ENCODE assay signal across 31 mouse cellular contexts in genomic region chr4:98039095-98039494, GRCm38 (mm10).
"Had no signal": no experiment of that assay in that cellular context is flagged by ENCODE, and none has a peak within 500 bp of the region (broad histone marks: within the 10 kb centered on the region; RNA-seq: fewer than 3 reads in every experiment).

No protein-coding gene starts in this region.

- H3K36me3 ChIP-seq: limb, embryonic 10.5 days; liver, embryonic 12.5 days; liver, embryonic 13.5 days; liver, embryonic 15.5 days; midbrain, embryonic 10.5 days; midbrain, embryonic 12.5 days; midbrain, embryonic 13.5 days; midbrain, embryonic 15.5 days; neural tube, embryonic 12.5 days had no signal

- DNase-seq: left cerebral cortex, postnatal 4 days; liver, embryonic 13.5 days; liver, postnatal 0 days; lung, adult 18-20 months; lung, adult 2 months; lung, embryonic 14.5 days; lung, postnatal 10 days; lung, postnatal 14 days; lung, postnatal 36 days; lung, postnatal 4 days; midbrain, embryonic 14.5 days had no signal

- H3K27me3 ChIP-seq: limb, embryonic 12.5 days; limb, embryonic 13.5 days; limb, embryonic 15.5 days; liver, embryonic 12.5 days; liver, embryonic 13.5 days; liver, embryonic 15.5 days; lung, embryonic 15.5 days; megakaryocyte, embryonic 14.5 days; midbrain, embryonic 12.5 days; midbrain, embryonic 13.5 days; midbrain, embryonic 15.5 days; neural tube, embryonic 12.5 days had no signal

- H3K4me2 ChIP-seq: limb, embryonic 12.5 days; limb, embryonic 13.5 days; limb, embryonic 15.5 days; liver, embryonic 11.5 days; liver, embryonic 12.5 days; liver, embryonic 13.5 days; liver, embryonic 15.5 days; lung, embryonic 14.5 days; lung, embryonic 15.5 days; midbrain, embryonic 11.5 days; midbrain, embryonic 12.5 days; midbrain, embryonic 13.5 days; midbrain, embryonic 15.5 days; neural tube, embryonic 12.5 days had no signal

- ATAC-seq: liver, embryonic 12.5 days; liver, postnatal 0 days; lung, postnatal 0 days; midbrain, embryonic 13.5 days; midbrain, embryonic 15.5 days; midbrain, embryonic 16.5 days had no signal

- H3K9me3 ChIP-seq: limb, embryonic 10.5 days; limb, embryonic 12.5 days; limb, embryonic 13.5 days; limb, embryonic 15.5 days; liver, embryonic 12.5 days; liver, embryonic 13.5 days; liver, embryonic 15.5 days; lung, embryonic 15.5 days; megakaryocyte, embryonic 14.5 days; midbrain, embryonic 10.5 days; midbrain, embryonic 12.5 days; midbrain, embryonic 13.5 days; midbrain, embryonic 15.5 days; neural tube, embryonic 12.5 days had no signal

- H3K27ac ChIP-seq: limb, embryonic 10.5 days; limb, embryonic 12.5 days; limb, embryonic 13.5 days; limb, embryonic 15.5 days; liver, embryonic 12.5 days; liver, embryonic 13.5 days; liver, embryonic 14.5 days; liver, embryonic 15.5 days; lung, embryonic 15.5 days; macrophage; midbrain, embryonic 10.5 days; midbrain, embryonic 12.5 days; midbrain, embryonic 13.5 days; midbrain, embryonic 15.5 days; neural tube, embryonic 12.5 days had no signal

- H3K4me3 ChIP-seq: limb, embryonic 10.5 days; limb, embryonic 12.5 days; limb, embryonic 13.5 days; limb, embryonic 15.5 days; liver, embryonic 12.5 days; liver, embryonic 13.5 days; liver, embryonic 15.5 days; lung, embryonic 15.5 days; megakaryocyte, embryonic 14.5 days; midbrain, embryonic 10.5 days; midbrain, embryonic 12.5 days; midbrain, embryonic 13.5 days; midbrain, embryonic 15.5 days; myocyte; neural tube, embryonic 12.5 days had no signal

- H3K9ac ChIP-seq: limb, embryonic 12.5 days; limb, embryonic 13.5 days; limb, embryonic 15.5 days; liver, embryonic 12.5 days; liver, embryonic 13.5 days; liver, embryonic 14.5 days; liver, embryonic 15.5 days; liver, postnatal 0 days; lung, embryonic 14.5 days; lung, embryonic 15.5 days; midbrain, embryonic 12.5 days; midbrain, embryonic 13.5 days; midbrain, embryonic 15.5 days; neural tube, embryonic 12.5 days had no signal

- H3K4me1 ChIP-seq: limb, embryonic 12.5 days; limb, embryonic 13.5 days; limb, embryonic 15.5 days; liver, embryonic 12.5 days; liver, embryonic 15.5 days; lung, embryonic 15.5 days; midbrain, embryonic 15.5 days; neural tube, embryonic 12.5 days had no signal
